Mouse (Mus musculus) embryonic facial prominence, embryonic 14.5 days (tissue): ENCODE measurements around the gene Timm22. TPM values are rescaled to one million over a fixed set of nuclear protein-coding genes. Genes with fewer than 3 reads are reported as not detected.
A peak's percentile ranks its signal among the peaks of the same experiment; 100 is the strongest.

Source experiments
- ATAC-seq: fragments of 200-750 bp; cut with Nextera tagmentation; 2 replicates; pipeline ENCODE4 v1.8.0; 2017; ENCODE audit warnings: low read depth, moderate number of reproducible peaks, moderate TSS enrichment
- DNase-seq: peaks from one replicate; pipeline ENCODE4 v3.0.0-alpha.2; 2015; ENCODE audit warnings: low spot score
- H3K27ac ChIP-seq: fragments of 300-500 bp; sonication (generic); replicated peaks from 2 replicates; pipeline ENCODE4 v1.5.1; 2014; ENCODE audit warnings: low read depth, mild to moderate bottlenecking, low read length, moderate library complexity
- H3K27me3 ChIP-seq: fragments of 300-500 bp; sonication (generic); replicated peaks from 2 replicates; pipeline ENCODE4 v1.6.1; 2014; ENCODE audit warnings: low read length; ENCODE audit not compliant: control insufficient read depth, insufficient read depth
- H3K36me3 ChIP-seq: fragments of 300-500 bp; sonication (generic); 2 replicates; pipeline ENCODE4 v1.6.1; 2014; ENCODE audit warnings: low read length, mixed read lengths; ENCODE audit not compliant: control insufficient read depth, insufficient read depth
- H3K4me1 ChIP-seq: fragments of 300-500 bp; sonication (generic); 2 replicates; pipeline ENCODE4 v1.6.1; 2014; ENCODE audit warnings: antibody characterized with exemption, low read length; ENCODE audit not compliant: control insufficient read depth, insufficient read depth
- H3K4me2 ChIP-seq: fragments of 300-500 bp; sonication (generic); 2 replicates; pipeline ENCODE4 v1.6.1; 2014; ENCODE audit warnings: low read depth, mild to moderate bottlenecking, low read length, moderate library complexity, mixed read lengths
- H3K4me3 ChIP-seq: fragments of 300-500 bp; sonication (generic); 2 replicates; pipeline ENCODE4 v1.5.1; 2014; ENCODE audit warnings: low read depth, mild to moderate bottlenecking, low read length
- H3K9ac ChIP-seq: fragments of 300-500 bp; sonication (generic); 2 replicates; pipeline ENCODE4 v1.6.1; 2014; ENCODE audit warnings: low read depth, mild to moderate bottlenecking, low read length, moderate library complexity, mixed read lengths
- H3K9me3 ChIP-seq: fragments of 300-500 bp; sonication (generic); 2 replicates; pipeline ENCODE4 v1.6.1; 2016; ENCODE audit warnings: low read length; ENCODE audit not compliant: control insufficient read depth
- WGBS: fragments of 180-500 bp; shearing (Covaris S2); extraction: QIAGEN DNeasy Blood & Tissue Kit; methylation state at CpG from one replicate; pipeline ENCODE4 v1.1.7; 2014; 5-methylcytosine and 5-hydroxymethylcytosine counted together
- polyA plus RNA-seq: library from polyadenylated mRNA; unstranded; fragments of >200 nt; fragmentation: Nextera tagmentation; extraction: Ambion mirVana; gene quantifications from 2 replicates; pipeline ENCODE4 v1.2.1, GENCODE M21; 2014

The Timm22 gene
- polyA plus RNA-seq, 1 experiment from 2014 or later: 113 TPM

- peak overlapping the region; percentile 91 for H3K9ac ChIP-seq
- H3K27ac ChIP-seq: peak overlapping the region; percentile 88
- ATAC-seq (0 out of 2 replicates have a peak, but pooled peaks have one; percentile 1), DNase-seq (peak; percentile 54)
- H3K36me3 ChIP-seq: no peaks in the 10 kb centered on the region
- peak overlapping the region; percentile 73 for H3K4me2 ChIP-seq
- peaks cover 27% of the 10 kb centered on the region for H3K4me1 ChIP-seq
- H3K27me3 ChIP-seq: no peaks in the 10 kb centered on the region
- WGBS: 1% methylated on average over 26 of the region's 26 CpGs
- no peaks in the 10 kb centered on the region for H3K9me3 ChIP-seq
- H3K4me3 ChIP-seq: peak overlapping the region; percentile 88
Measured at GRCm38 (mm10) chr11:76397650-76398311, 9.0 kb upstream of the Timm22 start.

- peak overlapping the region; percentile 91 for H3K9ac ChIP-seq
- WGBS: 0% methylated on average over 13 of the region's 33 CpGs
- H3K4me3 ChIP-seq: peak overlapping the region; percentile 88
- ATAC-seq (peak; percentile 45), DNase-seq (peak; percentile 58)
- H3K4me1 ChIP-seq: peaks cover 27% of the 10 kb centered on the region
- peak overlapping the region; percentile 73 for H3K4me2 ChIP-seq
- peak overlapping the region; percentile 88 for H3K27ac ChIP-seq
- H3K36me3 ChIP-seq: no peaks in the 10 kb centered on the region
- H3K9me3 ChIP-seq: no peaks in the 10 kb centered on the region
- H3K27me3 ChIP-seq: no peaks in the 10 kb centered on the region
Measured at GRCm38 (mm10) chr11:76398312-76398797, 8.4 kb upstream of the Timm22 start.

GRCm38 (mm10) chr11:76398798-76399586, 7.8 kb upstream of the Timm22 start, which contains the start of gene Nxn:
Gene Nxn (minus strand): TSS chr11:76399140.
- peak within 1 kb of the TSS; percentile 91 for H3K9ac ChIP-seq
- WGBS: 0% methylated on average over 17 of the region's 70 CpGs
- H3K36me3 ChIP-seq: no peaks in the 10 kb centered on the region
- DNase-seq: peak; percentile 96
- peak within 1 kb of the TSS; percentile 88 for H3K27ac ChIP-seq
- H3K4me1 ChIP-seq: peaks cover 27% of the 10 kb centered on the region
- ATAC-seq: peak; percentile 94
- H3K9me3 ChIP-seq: no peaks in the 10 kb centered on the region
- H3K4me3 ChIP-seq: peak within 1 kb of the TSS; percentile 88
- H3K4me2 ChIP-seq: peak within 1 kb of the TSS; percentile 73
- no peaks in the 10 kb centered on the region for H3K27me3 ChIP-seq

- Histone ChIP-seq H3K4me1 (peaks cover 23% of the 10 kb centered on the region), H3K4me3 (peak overlapping the region; percentile 88), H3K9ac (peak overlapping the region; percentile 91; the same call in 1 of the 2 replicates), H3K9me3 (no peaks in the 10 kb centered on the region), H3K36me3 (no peaks in the 10 kb centered on the region), H3K27me3 (no peaks in the 10 kb centered on the region), H3K4me2 (peak overlapping the region; percentile 73), H3K27ac (peak overlapping the region; percentile 88)
- peak; percentile 31 for ATAC-seq
- DNase-seq: peak; percentile 89
- 6% methylated on average over 11 of the region's 11 CpGs for WGBS
Measured at GRCm38 (mm10) chr11:76399587-76400330, 7.0 kb upstream of the Timm22 start.

- Histone ChIP-seq H3K27ac (no peak overlapping the region), H3K9ac (no peak overlapping the region)
- WGBS: 48% methylated on average over 10 of the region's 10 CpGs
Measured at GRCm38 (mm10) chr11:76401398-76401797, 5.4 kb upstream of the Timm22 start.

GRCm38 (mm10) chr11:76405113-76405512, 1.6 kb upstream of the Timm22 start:
- peaks cover 8% of the 10 kb centered on the region; the same call in 1 of the 2 replicates for H3K4me1 ChIP-seq
- 60% methylated on average over 4 of the region's 4 CpGs for WGBS
- H3K27me3 ChIP-seq: no peaks in the 10 kb centered on the region
- 0 out of 2 replicates have a peak, but pooled peaks cover 6% of the 10 kb centered on the region for H3K36me3 ChIP-seq
- no peak overlapping the region for H3K4me3 ChIP-seq
- H3K4me2 ChIP-seq: no peak overlapping the region
- H3K9ac ChIP-seq: no peak overlapping the region
- H3K27ac ChIP-seq: no peak overlapping the region
- H3K9me3 ChIP-seq: no peaks in the 10 kb centered on the region
- DNase-seq (no peak), ATAC-seq (no peak)

More at GRCm38 (mm10) chr11:76401398-76401797, 5.4 kb upstream of the Timm22 start:
- no peak overlapping the region for H3K4me3 ChIP-seq
- ATAC-seq (no peak), DNase-seq (peak; percentile 65)
- no peaks in the 10 kb centered on the region for H3K36me3 ChIP-seq
- H3K27me3 ChIP-seq: no peaks in the 10 kb centered on the region
- no peak overlapping the region for H3K4me2 ChIP-seq
- H3K4me1 ChIP-seq: peaks cover 10% of the 10 kb centered on the region
- H3K9me3 ChIP-seq: no peaks in the 10 kb centered on the region

GRCm38 (mm10) chr11:76405626-76406264, 1.0 kb upstream of the Timm22 start:
- WGBS: 80% methylated on average over 5 of the region's 5 CpGs
- no peak for DNase-seq

GRCm38 (mm10) chr11:76410826-76411225, 4.1 kb downstream of the Timm22 start:
- no peak overlapping the region for H3K9ac ChIP-seq
- H3K36me3 ChIP-seq: peaks cover 41% of the 10 kb centered on the region
- 73% methylated on average over 12 of the region's 12 CpGs for WGBS
- ATAC-seq: no peak
- no peak overlapping the region for H3K27ac ChIP-seq
- DNase-seq: no peak
- no peak overlapping the region for H3K4me3 ChIP-seq
- H3K9me3 ChIP-seq: no peaks in the 10 kb centered on the region
- H3K27me3 ChIP-seq: no peaks in the 10 kb centered on the region
- peaks cover 4% of the 10 kb centered on the region; the same call in 1 of the 2 replicates for H3K4me1 ChIP-seq
- no peak overlapping the region for H3K4me2 ChIP-seq

More at GRCm38 (mm10) chr11:76405626-76406264, 1.0 kb upstream of the Timm22 start:
- Histone ChIP-seq H3K9ac (no peak overlapping the region), H3K4me2 (no peak overlapping the region), H3K4me1 (peaks cover 8% of the 10 kb centered on the region; the same call in 1 of the 2 replicates), H3K9me3 (no peaks in the 10 kb centered on the region), H3K36me3 (0 out of 2 replicates have a peak, but pooled peaks cover 8% of the 10 kb centered on the region), H3K27me3 (no peaks in the 10 kb centered on the region), H3K27ac (no peak overlapping the region), H3K4me3 (no peak overlapping the region)
- no peak for ATAC-seq
